ENCODE assay signal across 13 mouse cellular contexts in the genomic region with DNA sequence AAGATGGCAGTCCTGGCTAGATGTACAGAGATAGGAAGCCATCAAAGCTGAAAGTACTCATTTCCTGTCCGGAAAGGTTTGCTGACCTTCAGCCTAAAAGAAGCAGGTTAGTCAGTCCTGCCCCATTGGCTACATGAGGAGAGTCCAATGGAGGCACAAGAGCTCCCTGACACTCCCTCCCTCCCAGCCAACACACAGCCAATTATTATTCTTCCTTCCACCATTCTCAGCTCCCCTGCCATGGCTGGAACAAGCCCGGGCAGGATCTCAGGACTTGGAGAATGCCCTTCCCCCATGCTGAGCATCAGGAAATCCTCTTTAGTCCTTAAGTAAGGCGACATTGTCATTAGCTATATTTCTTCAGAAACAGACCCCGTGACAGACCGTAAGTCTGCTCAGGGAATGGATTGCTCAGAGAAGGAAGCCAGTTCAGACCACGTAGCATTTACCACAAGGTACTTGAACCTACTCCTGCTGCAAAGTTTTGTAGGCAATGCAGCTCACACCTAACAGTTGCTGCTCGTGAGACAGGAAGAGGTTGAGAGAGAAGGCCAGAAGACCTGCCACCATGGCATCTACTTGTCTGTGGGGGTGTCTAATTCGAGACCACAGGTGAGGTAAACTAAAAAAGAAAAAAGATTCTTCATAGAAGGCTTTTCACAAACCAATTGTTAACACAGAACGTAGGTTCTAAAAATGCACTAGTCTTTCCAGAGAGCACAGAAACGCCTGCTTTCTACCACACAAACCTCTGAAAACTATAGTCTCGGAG. TPM values are rescaled to one million over a fixed set of nuclear protein-coding genes. Genes with fewer than 3 reads are reported as not detected.
DNase-seq lines count a peak whose midpoint lies in the region; ATAC-seq and TF ChIP-seq lines count a peak whose summit lies in the region.
"Had no signal": no experiment of that assay in that cellular context is flagged by ENCODE, and none has a peak within 500 bp of the region (broad histone marks: within the 10 kb centered on the region; RNA-seq: fewer than 3 reads in every experiment).

No protein-coding gene starts in this region.

- H3K9ac ChIP-seq in heart, postnatal 0 days (replicated peaks; ENCODE audit: low read depth, low read length): no peak overlapping the region
- no peak overlapping the region for H3K9ac ChIP-seq in midbrain, embryonic 13.5 days (replicated peaks)
- H3K9ac ChIP-seq: embryonic facial prominence, embryonic 12.5 days had no signal

- DNase-seq in heart, postnatal 0 days (ENCODE audit: low spot score): no peak
- DNase-seq in heart, postnatal 10 days: no peak
- DNase-seq in retina, postnatal 1 day: peak; percentile 21
- no peak for DNase-seq in retina, embryonic 14.5 days (ENCODE audit: low spot score)
- DNase-seq in right cerebral cortex, postnatal 10 days (ENCODE audit: low spot score in 2 of 2): no peak
- DNase-seq: cerebellum, adult 18-20 months had no signal

- H3K4me2 ChIP-seq in heart, postnatal 0 days (ENCODE audit: low read depth, low read length): no peak overlapping the region
- no peak overlapping the region for H3K4me2 ChIP-seq in midbrain, embryonic 13.5 days (replicated peaks)
- H3K4me2 ChIP-seq: embryonic facial prominence, embryonic 12.5 days; heart, embryonic 11.5 days had no signal

- 69% methylated on average over 11 of the region's 11 CpGs for WGBS in heart, postnatal 0 days
- 80% methylated on average over 11 of the region's 11 CpGs for WGBS in small intestine, adult 2 months
- WGBS in midbrain, embryonic 13.5 days: 77% methylated on average over 11 of the region's 11 CpGs

- TF ChIP-seq POLR2A in small intestine, adult 2 months (IDR thresholded peaks at IDR 0.05; ENCODE audit: low read depth, low read length): no peak

- TF ChIP-seq CTCF in heart, postnatal 0 days (IDR thresholded peaks at IDR 0.05; ENCODE audit: low read depth): no peak
- TF ChIP-seq CTCF in small intestine, adult 2 months (IDR thresholded peaks at IDR 0.05; ENCODE audit: extremely low read depth, insufficient read length, insufficient replicate concordance, low read depth, low read length): no peak

- no peaks in the 10 kb centered on the region for H3K36me3 ChIP-seq in heart, postnatal 0 days (replicated peaks; ENCODE audit: control insufficient read depth, insufficient read depth, low read length)
- no peaks in the 10 kb centered on the region for H3K36me3 ChIP-seq in small intestine, adult 2 months (ENCODE audit: control insufficient read depth, insufficient read depth, low read length)
- no peaks in the 10 kb centered on the region for H3K36me3 ChIP-seq in midbrain, embryonic 13.5 days
- H3K36me3 ChIP-seq: embryonic facial prominence, embryonic 12.5 days had no signal

- 0 out of 2 replicates have a peak, but pooled peaks cover 6% of the 10 kb centered on the region for H3K9me3 ChIP-seq in heart, postnatal 0 days (replicated peaks; ENCODE audit: control insufficient read depth, low read length)
- no peaks in the 10 kb centered on the region for H3K9me3 ChIP-seq in midbrain, embryonic 13.5 days
- H3K9me3 ChIP-seq: embryonic facial prominence, embryonic 12.5 days had no signal

- no peak overlapping the region for H3K4me3 ChIP-seq in heart, postnatal 0 days (ENCODE audit: low read depth, low read length)
- no peak overlapping the region for H3K4me3 ChIP-seq in small intestine, adult 2 months (ENCODE audit: low read depth, low read length)
- H3K4me3 ChIP-seq in midbrain, embryonic 13.5 days (replicated peaks): no peak overlapping the region
- H3K4me3 ChIP-seq: embryonic facial prominence, embryonic 12.5 days; myocyte had no signal

- H3K4me1 ChIP-seq in heart, postnatal 0 days (ENCODE audit: control insufficient read depth, insufficient read depth): no peaks in the 10 kb centered on the region
- H3K4me1 ChIP-seq in small intestine, adult 2 months (ENCODE audit: control insufficient read depth, insufficient read depth, insufficient read length, low read length): peaks cover 5% of the 10 kb centered on the region
- H3K4me1 ChIP-seq in midbrain, embryonic 13.5 days (replicated peaks): no peaks in the 10 kb centered on the region
- H3K4me1 ChIP-seq: embryonic facial prominence, embryonic 12.5 days had no signal

- peak; percentile 39; the same call in 1 of the 2 replicates for ATAC-seq in heart, postnatal 0 days (ENCODE audit: insufficient read depth, low read depth)
- peak; percentile 41 for ATAC-seq in granulocyte monocyte progenitor cell, adult 5-6 weeks (replicated peaks; ENCODE audit: poor library complexity, severe bottlenecking)
- ATAC-seq in midbrain, embryonic 13.5 days: no peak

- peak overlapping the region; percentile 66 for H3K27ac ChIP-seq in heart, postnatal 0 days (ENCODE audit: low read depth)
- H3K27ac ChIP-seq in small intestine, adult 2 months (ENCODE audit: insufficient read depth, low read depth, low read length): peak overlapping the region; percentile 26
- H3K27ac ChIP-seq in midbrain, embryonic 13.5 days: no peak overlapping the region
- H3K27ac ChIP-seq: embryonic facial prominence, embryonic 12.5 days had no signal

- no peaks in the 10 kb centered on the region for H3K27me3 ChIP-seq in heart, postnatal 0 days (ENCODE audit: control insufficient read depth, insufficient read depth, low read length)
- H3K27me3 ChIP-seq in small intestine, adult 2 months (ENCODE audit: control insufficient read depth, insufficient read depth, low read length): no peaks in the 10 kb centered on the region
- H3K27me3 ChIP-seq in midbrain, embryonic 13.5 days: no peaks in the 10 kb centered on the region
- H3K27me3 ChIP-seq: embryonic facial prominence, embryonic 12.5 days had no signal

- TF ChIP-seq EP300 in heart, postnatal 0 days (IDR thresholded peaks at IDR 0.05; ENCODE audit: low read depth): no peak

- intact Hi-C loops in heart, postnatal 10 days (cut with DNase I): no loop called here

RNA-seq across cellular contexts. Expression of a gene that starts 15.1 kb away (rescaled TPM):
- total RNA-seq in heart, postnatal 0 days (2014; rRNA removed; ENCODE audit: low replicate concordance): 17.2 and 19.6 TPM in 2 replicates
- 12.9 and 13.1 TPM in 2 replicates for polyA plus RNA-seq in heart, postnatal 0 days (2015; fragmentation: Nextera tagmentation; extraction: Ambion mirVana)
- 10 to 100 TPM; 10.5 to 12.7 TPM for total RNA-seq in heart, postnatal 10 days (2021)
- total RNA-seq in granulocyte monocyte progenitor cell, adult 5-6 weeks (2014; fragmentation: Nextera tagmentation): not detected in 2 replicates
- 0.26 TPM in 1 of 2 replicates, not detected in the other for total RNA-seq in granulocyte monocyte progenitor cell, adult 5-6 weeks (2017)
- 12.4 and 17.6 TPM in 2 replicates for polyA plus RNA-seq in small intestine, adult 2 months (2012; rRNA removed)
- 2.8 TPM in 2 replicates for polyA plus RNA-seq in midbrain, embryonic 13.5 days (2015; fragmentation: Nextera tagmentation; extraction: Ambion mirVana)

RNA-seq across cellular contexts. Expression of a gene that starts 31.8 kb away (rescaled TPM):
- 48.9 and 56.0 TPM in 2 replicates for total RNA-seq in heart, postnatal 0 days (2014; rRNA removed; ENCODE audit: low replicate concordance)
- polyA plus RNA-seq in heart, postnatal 0 days (2015; fragmentation: Nextera tagmentation; extraction: Ambion mirVana): 40.3 and 41.9 TPM in 2 replicates
- 10 to 100 TPM; 32.0 to 37.0 TPM for total RNA-seq in heart, postnatal 10 days (2021)
- total RNA-seq in granulocyte monocyte progenitor cell, adult 5-6 weeks (2014; fragmentation: Nextera tagmentation): 31.2 and 47.8 TPM in 2 replicates
- total RNA-seq in granulocyte monocyte progenitor cell, adult 5-6 weeks (2017): 46.3 and 61.3 TPM in 2 replicates
- polyA plus RNA-seq in small intestine, adult 2 months (2012; rRNA removed): 12.0 and 25.8 TPM in 2 replicates
- polyA plus RNA-seq in midbrain, embryonic 13.5 days (2015; fragmentation: Nextera tagmentation; extraction: Ambion mirVana): 62.5 and 70.9 TPM in 2 replicates

RNA-seq across cellular contexts. Expression of a gene that starts 34.6 kb away (rescaled TPM):
- total RNA-seq in heart, postnatal 0 days (2014; rRNA removed; ENCODE audit: low replicate concordance): 0.15 and 0.70 TPM in 2 replicates
- 0.70 and 1.2 TPM in 2 replicates for polyA plus RNA-seq in heart, postnatal 0 days (2015; fragmentation: Nextera tagmentation; extraction: Ambion mirVana)
- total RNA-seq in heart, postnatal 10 days (2021): under 1 TPM; 0.96 to 0.99 TPM
- 1.8 TPM in 1 of 2 replicates, not detected in the other for total RNA-seq in granulocyte monocyte progenitor cell, adult 5-6 weeks (2014; fragmentation: Nextera tagmentation)
- total RNA-seq in granulocyte monocyte progenitor cell, adult 5-6 weeks (2017): 0.46 and 1.0 TPM in 2 replicates
- polyA plus RNA-seq in small intestine, adult 2 months (2012; rRNA removed): 25.9 and 87.8 TPM in 2 replicates
- polyA plus RNA-seq in midbrain, embryonic 13.5 days (2015; fragmentation: Nextera tagmentation; extraction: Ambion mirVana): not detected in 2 replicates
- total RNA-seq: left cerebral cortex, adult 18-20 months had no signal
- polyA plus RNA-seq: myocyte had no signal

RNA-seq across cellular contexts. Expression of a gene that starts 59.7 kb away (rescaled TPM):
- total RNA-seq in heart, postnatal 0 days (2014; rRNA removed; ENCODE audit: low replicate concordance): not detected in 2 replicates
- polyA plus RNA-seq in heart, postnatal 0 days (2015; fragmentation: Nextera tagmentation; extraction: Ambion mirVana): not detected in 2 replicates
- 10 to 100 TPM in 1 of 2 experiments, 1 to 10 TPM in 1; 8.9 to 10.7 TPM for total RNA-seq in heart, postnatal 10 days (2021)
- total RNA-seq in granulocyte monocyte progenitor cell, adult 5-6 weeks (2014; fragmentation: Nextera tagmentation): 3.5 and 8.0 TPM in 2 replicates
- 13.4 and 14.1 TPM in 2 replicates for total RNA-seq in granulocyte monocyte progenitor cell, adult 5-6 weeks (2017)
- polyA plus RNA-seq in small intestine, adult 2 months (2012; rRNA removed): not detected in 2 replicates
- 0.50 TPM in 1 of 2 replicates, not detected in the other for polyA plus RNA-seq in midbrain, embryonic 13.5 days (2015; fragmentation: Nextera tagmentation; extraction: Ambion mirVana)
- polyA plus RNA-seq: heart, embryonic 11.5 days had no signal

Comparison
In these comparisons a context has a peak if more than half of its experiments do, and no peak if none do; other contexts are left out.
1. RNA of a gene that starts 15.1 kb away (total RNA-seq): 17.2 to 19.6 TPM in heart, postnatal 0 days and 10.5 to 12.7 TPM in heart, postnatal 10 days; 0.26 TPM in granulocyte monocyte progenitor cell, adult 5-6 weeks; every median in the first group is over 4 times any median in the second.